Mouse (Mus musculus) kidney, adult 11 months (tissue): ENCODE measurements around the gene Tmem51.
A peak's percentile ranks its signal among the peaks of the same experiment; 100 is the strongest.

Experiments
- DNase-seq: peaks from one replicate; pipeline ENCODE4 v3.0.0; 2022

The Tmem51 gene

DNA sequence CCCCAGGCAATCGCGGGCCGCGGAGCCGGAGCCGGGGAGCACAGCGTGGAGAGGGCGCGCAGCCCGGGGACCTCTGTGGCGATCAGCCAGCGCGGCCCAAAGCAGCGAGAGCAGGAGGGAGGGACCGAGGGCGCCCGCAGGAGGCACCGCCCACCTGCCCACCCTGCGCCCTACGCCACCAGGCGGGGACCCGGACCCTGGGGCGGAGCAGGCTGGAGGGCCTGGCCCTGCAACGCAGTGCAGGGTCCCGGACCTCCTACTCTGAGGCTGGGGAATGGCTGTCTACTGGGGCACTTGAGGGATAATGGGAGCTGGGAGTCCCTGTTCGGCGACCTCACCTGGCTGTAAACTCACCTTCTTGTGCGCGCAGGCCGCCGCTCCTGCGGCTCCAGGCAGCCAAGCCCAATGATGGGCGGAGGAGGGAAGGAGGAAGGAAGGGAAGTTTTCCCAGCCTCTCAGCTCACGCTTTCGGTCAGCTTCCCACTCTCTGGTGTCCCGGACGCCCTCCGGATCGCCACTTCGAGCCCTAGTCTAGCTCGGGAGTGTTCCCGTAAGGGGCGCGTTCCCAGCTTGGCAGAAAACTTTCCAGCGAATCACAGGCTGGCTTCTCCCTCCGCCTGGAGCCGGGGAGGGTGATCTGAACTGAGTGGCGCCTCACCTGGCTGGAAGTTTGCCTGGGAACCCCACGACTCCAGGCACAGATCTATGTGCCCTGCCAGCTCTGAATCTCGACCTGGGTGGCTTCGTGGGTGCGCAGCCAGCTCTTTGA, at the start of gene Tmem51:
Gene Tmem51 (minus strand): TSS at position 174 of the 769 bp plus-strand sequence.
- peak; percentile 79 for DNase-seq

DNA sequence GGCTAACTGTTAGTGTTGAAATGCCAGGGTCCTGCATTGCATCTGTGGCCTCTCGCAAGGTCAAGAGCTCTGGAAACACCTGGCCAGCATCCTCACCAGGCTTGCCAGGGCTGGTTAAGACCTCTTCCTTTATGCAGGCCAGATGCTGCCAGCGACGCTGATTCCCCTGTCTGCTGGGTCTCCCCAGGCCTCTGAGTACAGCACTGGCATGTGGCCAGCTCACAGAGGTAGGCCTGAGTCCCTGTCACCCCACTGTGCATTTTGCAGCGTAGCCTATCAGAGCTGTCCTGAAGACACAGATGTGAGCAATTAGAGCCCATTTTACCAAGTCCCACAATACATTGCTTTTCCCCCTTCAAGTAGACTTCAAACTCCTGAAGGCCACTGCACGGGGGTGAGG, 46.1 kb upstream of the Tmem51 start:
- no peak for DNase-seq

DNA sequence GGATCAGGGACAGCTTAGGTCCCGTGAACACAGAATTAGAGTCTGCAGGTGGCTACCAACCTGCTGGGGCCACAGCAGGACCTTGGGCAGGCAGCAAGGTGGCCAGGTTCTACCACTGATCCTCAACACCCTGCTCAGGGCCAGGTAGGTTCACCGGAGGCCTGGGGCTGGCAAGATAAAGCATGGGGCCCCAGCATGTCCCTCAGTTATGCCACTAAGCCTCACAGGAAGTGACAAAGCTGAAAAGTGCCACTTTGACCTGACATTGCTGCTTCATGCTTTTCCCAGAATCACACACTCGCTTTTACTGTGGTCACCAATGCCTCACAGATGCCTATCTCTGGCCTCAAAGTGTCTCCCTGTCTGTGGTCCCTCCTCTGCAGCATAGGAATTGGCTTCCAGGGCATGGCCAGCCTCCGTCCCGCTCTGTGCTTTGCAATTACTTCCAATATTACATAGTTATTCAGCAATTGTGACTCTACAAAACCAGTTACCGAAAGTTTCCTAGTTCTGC, 43.2 kb upstream of the Tmem51 start:
- DNase-seq: no peak

DNA sequence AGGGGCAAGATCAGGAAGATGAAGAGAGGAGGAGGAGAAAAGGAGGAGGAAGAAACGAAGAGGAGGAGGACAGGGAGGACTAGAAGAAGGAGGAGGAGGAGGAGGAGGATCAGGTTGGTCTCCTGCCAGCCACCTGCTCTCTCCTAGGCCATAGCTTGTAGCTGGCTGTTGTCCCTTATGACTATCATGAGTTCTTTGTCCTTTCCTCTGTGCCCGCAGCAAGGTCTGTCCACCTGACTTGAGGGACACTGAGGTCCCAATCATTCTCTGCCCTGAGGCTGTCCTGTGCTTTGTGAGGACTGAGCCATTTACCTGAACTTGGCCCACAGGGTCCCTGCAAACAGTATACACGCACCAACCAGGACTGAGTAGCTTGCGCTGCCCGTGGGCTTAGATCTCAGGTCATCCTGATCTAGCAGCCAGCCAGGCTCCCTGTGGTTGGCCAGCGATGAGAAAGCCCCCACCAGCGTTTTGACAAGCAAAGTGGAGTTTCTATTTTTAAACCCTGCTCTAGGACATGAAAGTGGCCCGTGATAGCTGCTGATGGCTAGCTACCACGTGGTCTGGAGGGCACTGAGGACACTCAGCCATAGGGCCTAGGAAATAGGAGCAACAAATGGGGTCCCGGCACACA, 42.7 kb upstream of the Tmem51 start:
- peak; percentile 46 for DNase-seq

DNA sequence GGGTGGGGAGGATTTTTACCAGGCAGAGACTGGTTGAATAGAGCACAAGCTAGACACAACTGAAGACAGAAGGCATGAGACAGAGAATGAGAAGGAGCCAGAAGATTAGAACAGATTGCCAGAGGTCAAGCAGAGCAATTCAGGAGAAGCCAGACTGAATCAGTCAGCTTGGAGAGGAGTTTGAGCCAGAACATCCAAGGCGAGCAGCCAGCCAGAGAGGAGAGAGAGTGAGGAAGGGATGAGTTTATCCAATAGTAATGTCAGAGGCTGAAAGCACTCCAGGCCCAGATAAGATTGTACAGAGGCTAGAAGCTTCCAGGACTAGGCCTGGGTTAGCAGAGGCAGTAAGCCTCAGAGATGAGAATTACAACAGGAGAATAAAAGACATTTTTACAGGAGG, 37.1 kb upstream of the Tmem51 start:
- DNase-seq: no peak

DNA sequence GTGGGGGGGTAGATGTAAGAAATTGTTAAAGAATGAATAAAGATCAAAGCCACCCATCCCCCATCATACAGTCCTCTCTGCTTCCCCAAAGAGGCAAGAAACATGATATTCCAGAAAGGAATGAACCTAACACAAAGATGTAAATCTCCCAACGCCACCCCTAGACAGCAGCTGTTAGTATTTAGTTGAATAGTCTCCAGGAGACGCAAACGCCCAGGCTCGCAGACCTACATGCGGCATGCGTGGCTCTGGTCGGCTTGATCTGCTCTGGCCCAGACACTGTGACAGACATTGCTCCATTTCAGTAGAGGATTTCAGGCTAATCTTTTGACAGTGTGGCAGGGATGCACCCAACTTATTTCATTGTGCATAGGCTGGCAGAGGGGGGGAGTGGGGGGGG, 34.4 kb upstream of the Tmem51 start:
- DNase-seq: no peak

DNA sequence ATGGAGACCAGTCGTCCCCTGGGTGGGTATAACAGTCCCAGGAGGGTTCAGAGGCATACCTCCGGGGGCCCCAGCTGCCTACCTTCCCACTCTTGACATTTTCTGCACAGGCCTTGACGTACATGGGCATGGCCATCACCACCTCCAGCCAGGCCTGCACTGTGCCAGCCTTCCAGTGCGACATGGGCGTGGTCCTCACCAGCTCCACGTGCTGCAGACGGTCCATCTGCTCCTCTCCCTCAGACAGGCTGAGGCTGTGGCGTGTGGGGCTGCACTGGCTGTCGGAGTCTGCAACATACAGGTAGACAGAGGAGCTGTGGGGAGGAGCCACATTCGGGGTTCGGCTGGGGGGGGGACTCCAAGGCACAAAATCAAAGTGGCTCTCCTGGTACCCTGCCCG, 33.9 kb upstream of the Tmem51 start:
- DNase-seq: no peak

DNA sequence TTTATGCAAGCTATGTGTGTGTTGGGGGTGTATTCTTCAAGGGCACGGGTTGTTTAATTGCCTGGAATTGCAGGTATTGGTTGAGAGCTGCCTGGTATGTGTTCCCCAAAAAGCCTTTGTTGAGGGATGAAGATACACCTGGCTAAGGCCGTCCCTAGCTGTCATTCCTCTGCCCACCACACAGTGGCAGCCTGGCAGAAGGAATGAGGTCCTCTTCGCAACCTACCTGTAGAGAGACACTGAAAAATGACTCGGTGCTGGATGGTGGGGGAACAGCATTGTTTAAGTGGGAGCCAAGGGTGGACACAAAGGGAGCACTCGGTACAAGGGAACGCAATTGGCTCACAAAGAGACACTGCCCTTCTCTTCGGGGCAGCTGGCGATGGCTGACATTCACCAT, 29.2 kb upstream of the Tmem51 start:
- peak; percentile 33 for DNase-seq

DNA sequence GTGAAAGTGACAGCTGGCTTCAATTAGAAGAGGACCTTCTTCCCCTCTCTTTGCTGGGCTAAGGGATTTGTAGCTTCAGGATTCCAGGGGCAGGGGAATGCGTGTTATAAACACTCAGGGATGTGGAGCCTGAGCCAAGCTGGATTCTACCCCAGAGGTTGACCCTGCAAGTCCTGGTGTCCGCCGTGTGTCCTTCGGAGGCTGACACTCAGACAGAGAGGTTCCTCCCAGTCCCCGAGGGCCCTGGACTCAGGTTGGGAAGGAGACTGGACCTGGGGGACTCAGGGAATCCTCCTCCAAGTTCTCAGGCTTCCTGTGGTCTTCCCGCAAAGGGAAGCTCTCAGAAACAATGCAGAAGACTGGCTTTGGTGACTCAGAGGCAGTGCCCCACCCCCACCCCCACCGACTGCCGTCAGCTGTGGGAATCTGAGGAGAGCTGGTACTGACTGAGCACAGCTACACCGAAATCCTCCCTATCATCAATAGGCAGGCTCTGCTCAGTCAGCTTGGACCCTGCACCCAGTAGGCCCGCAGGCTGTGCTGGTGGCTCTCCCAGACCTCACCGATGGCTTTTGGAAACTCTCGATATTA, 19.1 kb upstream of the Tmem51 start:
- DNase-seq: no peak

DNA sequence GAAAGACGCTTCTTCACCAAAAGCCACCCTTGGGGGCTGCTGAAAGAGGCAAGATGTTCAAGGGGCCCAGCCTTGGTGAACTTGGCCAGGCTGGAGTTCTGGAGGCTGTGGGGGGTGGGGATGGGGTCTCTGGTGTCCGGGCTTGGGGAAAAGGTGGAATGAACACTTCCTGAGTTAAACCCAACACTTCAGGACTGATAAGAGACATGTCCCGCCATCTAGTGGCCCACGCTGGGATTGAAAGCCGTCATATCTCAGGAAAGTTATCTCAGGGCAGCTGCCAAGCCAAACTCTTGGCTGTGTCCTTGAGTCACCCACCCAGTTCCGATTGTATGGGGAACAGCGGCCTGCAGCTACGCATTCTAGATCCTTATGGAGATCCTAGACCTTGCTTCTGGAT, 14.2 kb upstream of the Tmem51 start:
- DNase-seq: peak; percentile 85

DNA sequence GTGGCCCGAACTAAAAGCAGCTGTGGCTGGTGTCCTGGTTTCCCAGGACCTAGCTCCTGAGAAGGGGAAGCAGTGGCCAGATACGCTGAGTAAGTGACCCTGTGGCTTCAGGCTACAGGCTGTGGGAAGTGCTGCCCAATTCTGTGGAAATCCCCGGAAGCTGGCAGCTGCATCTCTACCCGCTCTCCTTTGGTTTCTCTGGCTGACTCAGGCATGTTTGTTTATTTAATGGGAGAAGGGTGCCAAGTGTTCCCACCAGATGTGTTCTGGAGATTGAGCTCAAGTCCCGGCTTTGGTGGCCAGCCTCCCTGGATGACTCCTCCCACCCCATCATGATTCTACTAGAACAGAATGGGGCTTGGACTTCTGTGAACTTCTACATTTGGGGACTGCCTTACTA, 13.8 kb upstream of the Tmem51 start:
- peak; percentile 49 for DNase-seq

DNA sequence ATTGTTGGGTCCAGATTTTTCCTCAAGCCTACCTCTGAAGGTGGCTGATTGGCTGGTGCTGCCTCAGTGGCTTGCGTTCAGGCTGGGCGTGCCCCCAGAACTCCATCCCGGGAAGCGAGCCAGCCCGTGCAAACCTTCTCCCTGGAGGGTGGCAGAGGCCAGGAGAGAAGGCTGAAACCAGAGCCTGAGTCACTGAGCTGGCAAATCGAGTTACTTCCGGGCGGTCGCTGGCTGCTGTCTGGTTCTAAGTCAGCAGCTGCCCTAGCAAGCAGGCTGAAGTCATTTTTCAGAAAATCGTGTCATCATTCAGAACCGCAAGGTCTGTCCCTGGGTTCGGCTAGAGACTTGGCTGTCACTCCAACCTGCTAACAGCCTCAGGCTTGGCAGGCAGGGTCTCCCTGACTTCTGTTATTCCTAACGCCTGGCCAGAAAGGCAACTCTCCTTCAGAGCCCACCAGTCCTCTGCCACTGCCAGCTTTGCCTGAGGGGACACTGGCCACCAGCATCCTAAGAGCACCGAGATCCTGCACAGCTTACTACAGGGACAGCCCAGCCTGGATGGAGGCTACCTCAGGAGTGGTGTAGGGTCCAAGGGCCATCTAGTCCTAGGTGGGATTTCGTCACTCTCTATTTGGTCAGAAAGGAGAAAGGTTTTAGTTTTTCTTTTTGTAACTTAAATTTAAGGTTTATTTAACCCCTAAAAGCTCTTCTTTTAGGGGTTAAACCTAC, 11.6 kb upstream of the Tmem51 start:
- DNase-seq: peak; percentile 81

DNA sequence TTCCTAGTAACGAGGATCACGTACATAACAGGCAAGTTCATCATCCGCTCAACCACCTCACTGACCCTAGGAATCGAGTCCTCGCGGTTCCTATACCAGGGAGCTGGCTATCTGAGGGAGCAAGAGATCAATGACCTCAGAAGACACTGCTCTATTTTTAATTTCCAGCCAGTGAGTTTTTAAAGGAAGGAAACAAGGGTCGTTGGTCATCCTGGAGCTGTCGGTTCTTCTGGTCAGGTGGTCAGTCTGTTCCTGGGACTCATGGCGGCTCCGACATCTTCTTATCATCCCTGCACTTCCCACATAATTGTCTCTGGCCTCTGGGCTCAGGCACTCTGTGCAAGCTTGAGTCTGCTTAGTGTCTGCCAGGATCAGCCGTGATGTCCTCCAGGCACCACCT, 10.3 kb upstream of the Tmem51 start:
- DNase-seq: no peak

DNA sequence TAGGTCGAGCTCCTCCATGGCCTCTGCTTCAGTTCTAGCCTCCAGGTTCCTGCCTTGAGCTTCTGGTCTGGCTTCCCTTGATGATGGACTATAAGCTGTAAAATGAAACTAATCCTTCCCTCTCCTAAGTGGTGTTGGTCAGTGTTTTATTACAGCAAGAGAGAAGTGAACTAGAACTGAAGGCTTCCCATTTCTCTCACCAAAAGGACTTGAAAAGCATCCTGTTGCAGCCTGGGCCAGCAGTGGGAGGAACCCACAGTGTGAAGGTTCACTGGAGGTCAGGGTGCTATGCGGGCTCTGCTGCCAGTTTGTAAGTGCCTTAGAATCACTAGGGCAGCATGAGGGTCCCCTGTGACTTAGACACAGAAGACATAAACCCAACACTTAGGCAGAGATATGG, 7.0 kb upstream of the Tmem51 start:
- no peak for DNase-seq

DNA sequence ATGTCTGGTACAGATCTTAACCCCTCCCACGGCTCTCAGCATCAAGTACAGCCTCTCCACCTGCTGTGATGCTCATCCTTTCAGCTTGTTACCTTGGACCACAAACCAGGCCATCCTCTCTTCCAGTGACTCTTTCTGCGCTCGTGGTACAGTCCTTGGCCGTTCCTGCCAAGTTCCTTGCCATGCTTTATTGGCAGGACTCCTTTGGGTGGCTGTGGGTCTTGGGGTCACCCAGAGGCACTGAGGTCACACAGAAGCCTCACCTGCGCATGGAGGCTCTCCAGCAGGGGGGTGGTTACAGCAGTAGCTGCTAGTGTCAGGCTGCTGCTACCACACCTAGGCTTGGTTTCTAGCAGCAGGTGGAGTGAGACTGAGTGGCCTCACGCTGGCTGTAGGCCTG, 5.9 kb upstream of the Tmem51 start:
- no peak for DNase-seq

DNA sequence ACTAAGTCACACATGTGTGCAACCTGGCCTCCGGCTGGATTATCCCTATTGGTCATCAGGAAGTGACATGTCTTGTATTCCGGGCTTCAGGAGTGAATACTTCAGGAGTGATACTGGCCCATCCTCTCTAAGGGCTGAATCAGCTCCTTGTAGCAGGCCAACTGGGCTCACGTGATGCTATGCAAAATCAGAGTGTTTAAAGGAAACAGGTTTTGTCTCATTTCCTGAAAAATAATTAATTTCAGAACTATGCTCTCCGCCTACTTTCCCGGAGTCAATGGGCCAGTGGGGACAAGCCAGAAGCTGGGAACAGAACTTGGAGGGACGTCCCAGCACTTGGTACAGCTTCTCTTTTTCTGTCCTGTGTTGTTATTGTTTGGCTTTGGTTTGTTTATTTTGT, 4.7 kb upstream of the Tmem51 start:
- DNase-seq: no peak

DNA sequence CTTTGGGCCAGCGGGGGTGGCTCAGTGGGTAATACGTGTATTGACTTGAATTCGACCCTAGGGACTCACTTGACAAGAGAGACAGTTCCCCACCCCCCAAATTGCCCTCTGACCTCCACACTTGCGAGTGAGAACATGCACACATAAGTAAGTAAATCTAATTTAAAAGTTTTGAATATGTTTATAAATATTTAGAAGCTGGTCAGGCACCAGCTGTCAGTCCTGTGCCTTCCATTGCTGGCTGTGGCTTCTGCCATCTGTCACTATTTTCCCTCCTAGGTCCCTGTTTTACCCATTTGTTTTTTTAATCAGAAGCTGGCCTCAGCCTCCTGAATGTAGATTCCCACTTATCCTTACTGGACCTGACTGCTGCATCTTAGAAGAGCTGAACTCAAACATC, 4.3 kb upstream of the Tmem51 start:
- no peak for DNase-seq

DNA sequence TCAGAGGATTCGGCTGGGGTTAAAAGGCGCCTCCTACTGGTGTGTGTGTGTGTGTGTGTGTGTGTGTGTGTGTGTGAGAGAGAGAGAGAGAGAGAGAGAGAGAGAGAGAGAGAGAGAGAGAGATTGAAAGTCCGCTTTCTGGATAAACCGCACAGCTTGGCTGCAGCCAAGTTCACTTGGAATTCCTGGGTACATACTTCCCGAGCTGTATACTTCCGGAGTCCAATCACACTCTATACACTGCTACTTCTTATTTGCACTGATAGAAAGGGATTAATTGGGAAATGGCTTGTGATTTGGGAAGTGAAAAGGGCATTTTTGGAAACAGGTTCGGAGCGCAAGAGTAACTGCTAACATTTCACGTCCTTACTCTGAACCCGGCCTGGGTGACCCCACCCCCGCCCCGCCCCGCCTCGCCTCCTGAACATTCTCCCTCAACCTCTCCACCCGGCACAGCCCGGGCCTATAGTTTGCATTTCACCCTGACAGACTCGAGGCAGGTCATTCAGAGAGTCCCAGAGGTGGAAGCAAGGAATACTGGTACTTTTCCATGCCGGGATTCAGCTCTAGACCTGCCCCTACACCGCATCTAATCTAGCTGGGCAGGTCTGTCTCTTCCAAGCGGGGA, 946 bp upstream of the Tmem51 start:
- DNase-seq: peak; percentile 70

DNA sequence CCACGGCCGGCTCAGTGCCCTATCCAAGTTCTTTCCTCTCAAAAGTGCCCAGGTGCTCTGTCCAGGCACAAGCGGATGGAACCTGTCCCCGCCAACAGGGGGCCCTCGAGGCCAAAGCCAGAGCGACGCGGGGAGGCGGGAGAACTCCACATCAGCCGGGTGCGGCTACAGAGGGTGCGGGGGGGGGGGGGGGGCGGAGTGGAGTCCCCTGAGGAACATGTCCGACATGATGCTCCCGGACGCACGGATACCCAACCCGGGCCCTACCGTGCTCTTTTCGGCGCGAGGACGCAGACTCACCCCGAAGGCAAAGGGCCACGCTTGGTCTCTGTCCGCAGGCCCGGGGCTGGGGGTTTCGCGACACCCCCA, 358 bp downstream of the Tmem51 start:
- DNase-seq: peak; percentile 84

DNA sequence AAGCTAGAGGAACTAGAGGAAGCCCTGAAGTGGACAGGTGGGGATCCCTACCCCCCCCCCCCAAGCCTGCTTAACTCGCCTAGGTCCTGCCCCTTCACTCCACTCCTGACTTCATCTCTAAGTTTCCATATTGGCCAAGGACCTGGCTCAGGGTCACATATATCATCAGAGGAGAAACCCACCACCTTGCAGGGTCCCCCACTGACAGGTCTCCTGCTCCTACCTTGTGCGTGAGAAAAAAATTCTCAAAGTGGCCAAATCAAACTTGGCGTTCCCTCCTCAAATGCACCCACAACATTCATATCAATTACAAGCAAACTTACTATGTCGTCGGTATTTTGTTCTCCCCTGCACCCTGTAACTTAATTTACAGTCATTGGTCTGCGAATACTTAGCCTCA, 911 bp downstream of the Tmem51 start:
- DNase-seq: no peak

DNA sequence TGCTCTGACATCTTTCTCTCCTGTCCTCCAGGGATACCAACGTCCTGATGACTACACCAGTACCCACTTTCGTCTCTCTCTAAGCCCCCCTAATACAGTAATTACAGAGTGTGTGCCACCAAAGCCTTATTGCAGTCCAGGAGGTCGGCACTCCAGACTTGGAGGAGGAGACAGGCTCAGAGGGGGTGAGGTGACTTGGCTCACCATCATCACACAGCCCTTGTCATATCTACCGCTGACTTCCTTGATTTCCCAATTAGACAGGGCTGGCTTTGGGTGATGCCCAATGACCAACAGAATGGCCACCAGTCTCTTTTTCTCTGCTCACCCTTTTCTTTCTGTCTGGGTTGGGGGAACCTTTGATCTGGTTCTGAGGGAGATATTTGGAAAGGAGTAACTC, 1.4 kb downstream of the Tmem51 start:
- no peak for DNase-seq

DNA sequence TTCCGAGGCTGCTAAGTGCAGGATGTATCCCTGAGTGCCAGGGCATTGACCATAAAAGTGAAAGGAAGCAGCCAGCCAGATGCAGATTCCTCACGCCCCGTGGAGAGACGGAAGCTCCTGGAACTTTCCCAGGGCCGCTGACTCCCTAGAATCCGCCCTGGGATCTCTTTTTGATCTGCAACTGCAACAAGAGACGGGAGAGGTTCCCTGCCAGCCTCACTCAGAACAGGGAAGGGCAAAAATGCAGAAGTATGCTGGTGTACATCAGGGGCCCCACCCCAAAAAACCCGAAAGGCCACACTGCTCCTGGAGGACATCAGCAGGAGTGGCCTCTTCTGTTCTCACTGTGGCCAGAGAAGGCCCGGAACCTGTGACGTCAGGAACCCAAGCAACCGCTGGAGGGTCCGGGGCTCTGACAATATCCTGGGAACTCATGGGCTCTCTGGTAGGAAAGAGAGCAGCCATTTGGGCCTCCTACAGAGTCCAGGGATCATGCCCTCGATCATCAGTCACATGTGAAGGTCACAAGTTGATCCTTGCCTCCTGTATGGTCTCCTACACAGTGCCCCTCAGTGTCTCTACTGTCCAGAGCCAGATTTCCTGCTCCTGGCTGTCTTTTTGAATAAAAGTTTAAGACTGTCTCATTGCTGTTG, 2.3 kb downstream of the Tmem51 start:
- DNase-seq: peak; percentile 61
